Mouse (Mus musculus) olfactory bulb, adult 2 months (tissue): Measurements from ENCODE around the gene Fitm2.

Experiments used
- CTCF ChIP-seq: fragments of 200-500 bp; IDR thresholded peaks from 2 replicates; pipeline ENCODE4 v1.5.1; 2012; ENCODE audit warnings: low read depth, mild to moderate bottlenecking, low read length, moderate library complexity; ENCODE audit not compliant: insufficient read depth
- POLR2A ChIP-seq: fragments of 200-500 bp; IDR thresholded peaks from 2 replicates; pipeline ENCODE4 v1.6.1; 2012; ENCODE audit warnings: mild to moderate bottlenecking, low read depth, low read length, moderate library complexity; ENCODE audit not compliant: insufficient read depth

DNA sequence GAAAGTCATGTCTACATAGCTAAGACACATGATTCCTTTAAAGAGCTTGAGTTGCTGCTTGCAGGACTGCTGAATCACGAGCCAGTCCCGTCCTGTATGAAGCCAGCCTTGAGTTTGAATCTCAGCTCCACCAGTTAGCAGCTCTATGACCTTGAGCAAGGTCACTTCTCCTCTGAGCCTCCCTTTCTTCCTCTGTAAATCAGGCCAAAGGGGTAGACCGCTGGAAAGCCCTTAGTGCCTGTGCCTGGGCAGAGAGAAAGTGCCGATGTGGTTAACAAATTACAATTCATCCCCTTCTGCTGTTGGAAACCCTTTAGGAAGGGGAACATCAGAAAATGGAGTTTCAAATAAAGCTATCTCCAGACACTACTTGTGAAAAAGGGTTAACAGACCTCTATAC, 34.6 kb downstream of the Fitm2 start:
- TF ChIP-seq CTCF: no peak
- TF ChIP-seq POLR2A: no peak
